Comparison of ENCODE assay signal across 11 mouse cellular contexts in genomic region chr5:51439773-51440172, GRCm38 (mm10).
DNase-seq lines count a peak whose midpoint lies in the region; ATAC-seq and TF ChIP-seq lines count a peak whose summit lies in the region.
"Had no signal": no experiment of that assay in that cellular context is flagged by ENCODE, and none has a peak within 500 bp of the region (broad histone marks: within the 10 kb centered on the region; RNA-seq: fewer than 3 reads in every experiment).

No protein-coding gene starts in this region.

- H3K4me1 ChIP-seq in kidney, adult 2 months (ENCODE audit: control insufficient read depth, insufficient read depth, low read length), result peaks cover 7% of the 10 kb centered on the region; the same call in 1 of the 2 replicates
- H3K4me1 ChIP-seq in heart, embryonic 11.5 days (ENCODE audit: control insufficient read depth, insufficient read depth, low read length), result peaks cover 16% of the 10 kb centered on the region
- H3K4me1 ChIP-seq: midbrain, embryonic 10.5 days; neural tube, embryonic 12.5 days had no signal

- H3K27ac ChIP-seq in kidney, adult 2 months (ENCODE audit: insufficient read depth, low read depth, low read length), result peak overlapping the region; percentile 28
- H3K27ac ChIP-seq in heart, embryonic 11.5 days (ENCODE audit: low read depth, low read length), result 0 out of 2 replicates have a peak overlapping the region, but pooled peaks have one; percentile 32
- H3K27ac ChIP-seq: midbrain, embryonic 10.5 days; neural tube, embryonic 12.5 days had no signal

- no peak overlapping the region for H3K4me3 ChIP-seq in kidney, adult 2 months (ENCODE audit: insufficient read depth, low read depth, low read length)
- H3K4me3 ChIP-seq in heart, embryonic 11.5 days (ENCODE audit: low read depth, low read length), result no peak overlapping the region
- H3K4me3 ChIP-seq in myocyte, result no peak overlapping the region
- H3K4me3 ChIP-seq: midbrain, embryonic 10.5 days; neural tube, embryonic 12.5 days had no signal

- no peaks in the 10 kb centered on the region for H3K79me2 ChIP-seq in myocyte (ENCODE audit: control insufficient read depth, insufficient read depth)

- no peak overlapping the region for H3ac ChIP-seq in myocyte (ENCODE audit: control insufficient read depth, insufficient read length)

- no peaks in the 10 kb centered on the region for H3K27me3 ChIP-seq in kidney, adult 2 months (replicated peaks; ENCODE audit: control insufficient read depth, insufficient read depth, low read length)
- H3K27me3 ChIP-seq in heart, embryonic 11.5 days (ENCODE audit: control insufficient read depth, insufficient read depth, low read length), result no peaks in the 10 kb centered on the region
- no peaks in the 10 kb centered on the region for H3K27me3 ChIP-seq in myocyte (ENCODE audit: control insufficient read depth, insufficient read depth, insufficient read length)
- H3K27me3 ChIP-seq: neural tube, embryonic 12.5 days had no signal

- H3K4me2 ChIP-seq in heart, embryonic 11.5 days, result peak overlapping the region; percentile 42
- peak overlapping the region; percentile 4 for H3K4me2 ChIP-seq in myocyte (ENCODE audit: low read depth)
- H3K4me2 ChIP-seq: neural tube, embryonic 12.5 days had no signal

- ATAC-seq in heart, embryonic 11.5 days (replicated peaks; ENCODE audit: insufficient number of reproducible peaks, low FRiP score, low TSS enrichment), result peak; percentile 84

- H3K9ac ChIP-seq in heart, embryonic 11.5 days (ENCODE audit: low read depth, low read length), result no peak overlapping the region
- H3K9ac ChIP-seq: neural tube, embryonic 12.5 days had no signal

- no peaks in the 10 kb centered on the region for H3K36me3 ChIP-seq in kidney, adult 2 months (ENCODE audit: control insufficient read depth, insufficient read depth, low read length)
- no peaks in the 10 kb centered on the region for H3K36me3 ChIP-seq in heart, embryonic 11.5 days (ENCODE audit: control insufficient read depth, insufficient read depth, low read length)
- no peaks in the 10 kb centered on the region for H3K36me3 ChIP-seq in myocyte (ENCODE audit: control insufficient read depth, insufficient read depth)
- H3K36me3 ChIP-seq: G1E; midbrain, embryonic 10.5 days; neural tube, embryonic 12.5 days had no signal

- TF ChIP-seq CTCF in kidney, adult 2 months (conservative IDR thresholded peaks at IDR 0.05; ENCODE audit: insufficient read depth, insufficient read length, low read depth, low read length), result no peak

- 24% methylated on average over 4 of the region's 4 CpGs for WGBS in kidney, adult 2 months
- 4% methylated on average over 4 of the region's 4 CpGs for WGBS in heart, embryonic 11.5 days (ENCODE audit: insufficient replicate concordance)

- DNase-seq in kidney, adult 2 months, result no peak
- no peak for DNase-seq in kidney, postnatal 14 days
- DNase-seq in brain, adult 2 months (ENCODE audit: low read depth, low spot score), result peak; percentile 28
- DNase-seq in thymus, postnatal 25 days, result no peak
- DNase-seq in thymus, postnatal 14 days, result no peak
- DNase-seq: lung, adult 2 months had no signal

- no peaks in the 10 kb centered on the region for H3K9me3 ChIP-seq in heart, embryonic 11.5 days (replicated peaks; ENCODE audit: control insufficient read depth, low read length)
- H3K9me3 ChIP-seq: midbrain, embryonic 10.5 days; neural tube, embryonic 12.5 days had no signal

- TF ChIP-seq POLR2A in kidney, adult 2 months (IDR thresholded peaks at IDR 0.05; ENCODE audit: low read depth, low read length), result no peak
- no peak for TF ChIP-seq POLR2A in myocyte (IDR thresholded peaks at IDR 0.05; ENCODE audit: insufficient read length, low read depth)

TF ChIP-seq in myocyte, 11 proteins besides CTCF, POLR2A, EP300 and RAD21:
- TF ChIP-seq TCF12 (IDR thresholded peaks at IDR 0.05; ENCODE audit: insufficient read depth, poor library complexity, severe bottlenecking), result no peak
- no peak for TF ChIP-seq MAX (IDR thresholded peaks at IDR 0.05; ENCODE audit: low read depth)
- no peak for TF ChIP-seq USF1 (IDR thresholded peaks at IDR 0.05; ENCODE audit: low read depth)
- TF ChIP-seq MYOD1 (IDR thresholded peaks at IDR 0.05; ENCODE audit: control insufficient read depth in 1 of 3, insufficient read length in 2 of 3, low read depth in 2 of 3), result peak in 1 of 3 experiments; percentile 26
